Mouse (Mus musculus) liver, adult 2 months (tissue): ENCODE measurements around the gene Ugt2a2.

Source experiments
- CTCF ChIP-seq: fragments of 200-500 bp; IDR thresholded peaks from 2 replicates; pipeline ENCODE4 v1.5.1; 2011; ENCODE audit warnings: low read depth, low read length, control low read depth
- POLR2A ChIP-seq: fragments of 200-500 bp; IDR thresholded peaks from 2 replicates; pipeline ENCODE4 v1.6.1; 2011; ENCODE audit warnings: low read length, control low read depth; ENCODE audit not compliant: insufficient read depth; ENCODE audit errors: extremely low read depth

GRCm38 (mm10) chr5:87457701-87458100, 24.4 kb downstream of the Ugt2a2 start:
- no peak for TF ChIP-seq CTCF
- TF ChIP-seq POLR2A, result no peak
